Mouse (Mus musculus): ENCODE measurements at regions not wholly inside any gene's neighbourhood (a gene's known extent, or its start where the extent isn't known, plus 50 kb on each side); places are given as distances from the start of the nearest gene placed in this dataset.

DNA sequence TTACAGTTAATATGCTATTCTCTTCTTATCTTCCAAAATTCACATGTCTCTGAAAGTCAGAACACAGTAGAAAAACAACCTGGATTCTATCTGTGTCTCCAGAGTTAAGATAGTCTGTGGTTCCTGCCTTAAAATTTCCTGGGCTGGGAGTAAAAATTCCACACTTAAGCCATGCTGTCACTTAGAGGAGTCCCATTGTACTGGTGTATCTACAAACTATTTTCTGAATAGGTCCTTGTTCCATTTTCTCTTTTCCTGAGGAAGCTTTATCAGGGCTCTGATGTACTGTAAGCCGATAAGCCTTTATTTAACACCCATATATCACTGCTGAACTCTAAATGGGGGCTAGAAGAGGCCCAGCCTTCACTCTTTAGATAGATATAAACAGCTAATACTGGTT lies 1171.1 kb downstream of the Efnb2 start:
- DNase-seq: no peak

DNA sequence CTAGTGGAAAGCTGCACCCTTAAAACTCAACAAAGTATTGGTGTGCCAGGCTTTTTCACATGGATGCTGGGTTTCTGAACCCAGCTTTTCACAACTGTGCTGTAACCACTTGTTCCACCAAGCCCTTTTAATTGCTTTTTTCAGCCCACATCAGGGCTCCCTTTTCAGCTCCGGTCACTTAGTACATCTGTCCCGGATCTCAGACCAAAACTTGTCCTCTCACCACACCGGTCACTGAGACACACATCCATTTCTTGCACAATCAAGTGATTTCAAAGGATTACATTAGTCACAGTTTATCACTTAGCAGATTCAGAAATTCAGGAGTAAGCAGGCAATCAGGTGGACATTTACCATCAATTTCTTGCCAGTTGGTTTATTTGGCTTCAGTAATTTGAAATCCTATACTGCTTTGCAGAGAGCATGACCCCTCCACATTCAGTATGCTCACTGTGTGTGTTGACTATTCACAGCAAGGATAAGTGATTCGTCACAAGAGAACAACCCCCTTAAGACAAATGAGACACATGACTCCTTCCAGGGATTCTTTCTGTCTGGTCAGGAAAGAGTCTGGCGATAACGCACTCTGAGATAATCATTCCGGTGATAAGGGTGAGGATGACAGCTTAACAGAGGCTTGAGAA lies 1188.8 kb downstream of the Efnb2 start:
- DNase-seq: no peak

- peak; percentile 62 for DNase-seq
Measured at GRCm38 (mm10) chr8:7469261-7469660, 1191.8 kb downstream of the Efnb2 start.

GRCm38 (mm10) chr8:7462798-7463197 lies 1198.2 kb downstream of the Efnb2 start:
- peak; percentile 31 for DNase-seq

DNA sequence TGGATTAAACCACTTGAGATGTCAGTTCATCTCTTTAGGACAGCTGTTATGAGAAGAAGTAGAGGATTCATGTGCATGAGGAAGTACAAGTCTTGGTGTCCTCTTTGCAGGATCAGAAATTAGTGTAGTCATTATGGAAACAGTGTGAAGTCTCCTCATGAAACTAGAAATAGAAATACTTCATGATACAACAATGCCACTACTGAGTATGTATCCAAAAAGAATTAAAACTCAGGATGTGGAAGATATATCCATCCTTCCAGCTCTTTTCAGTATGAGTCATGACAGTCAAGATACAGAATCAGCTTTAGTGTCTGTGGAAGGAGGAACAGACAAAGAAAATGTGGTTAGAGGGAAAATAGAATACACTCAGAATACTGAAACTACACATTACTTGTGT lies 1211.7 kb downstream of the Efnb2 start:
- no peak for DNase-seq

- no peak for DNase-seq
Measured at GRCm38 (mm10) chr8:7447026-7447425, 1214.0 kb downstream of the Efnb2 start.

DNA sequence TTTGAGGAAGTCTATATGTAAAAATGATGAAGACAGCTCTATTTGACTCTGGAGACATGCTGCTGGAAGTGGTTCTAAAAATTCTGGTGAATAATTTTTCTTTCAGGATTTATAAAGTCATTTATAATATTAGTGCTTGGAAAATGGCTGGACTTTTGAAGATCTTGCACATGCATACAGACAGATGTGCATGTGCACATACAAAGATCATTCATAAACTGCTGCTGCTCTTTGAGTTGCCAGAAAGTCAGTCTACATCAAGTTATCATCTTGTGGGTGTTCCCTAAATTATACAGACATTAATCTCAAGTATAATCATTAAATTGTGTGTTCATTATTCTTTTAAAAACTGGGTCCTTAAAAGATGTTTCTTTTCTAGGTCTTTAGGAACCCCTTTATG lies 1220.2 kb downstream of the Efnb2 start:
- DNase-seq: no peak

DNA sequence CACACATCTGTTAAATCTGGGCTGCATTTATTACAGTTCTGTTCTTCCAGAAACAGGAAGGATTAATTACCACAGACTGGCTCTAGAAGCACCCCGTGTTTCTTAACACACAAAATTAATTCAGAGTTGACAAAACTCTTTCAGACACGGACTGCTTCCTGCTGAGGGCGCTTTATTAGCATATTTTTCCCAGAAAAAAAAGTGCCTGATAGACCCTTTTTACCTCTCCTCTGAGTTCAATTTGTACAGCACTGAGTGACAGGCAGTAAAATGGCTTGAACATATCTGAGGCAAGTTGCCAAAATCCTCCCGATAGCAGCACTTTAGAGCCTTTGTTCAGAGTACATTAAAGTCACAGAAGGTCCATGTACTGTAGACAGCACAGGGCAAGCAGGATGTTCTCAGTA lies 1220.8 kb downstream of the Efnb2 start:
- DNase-seq: no peak

DNA sequence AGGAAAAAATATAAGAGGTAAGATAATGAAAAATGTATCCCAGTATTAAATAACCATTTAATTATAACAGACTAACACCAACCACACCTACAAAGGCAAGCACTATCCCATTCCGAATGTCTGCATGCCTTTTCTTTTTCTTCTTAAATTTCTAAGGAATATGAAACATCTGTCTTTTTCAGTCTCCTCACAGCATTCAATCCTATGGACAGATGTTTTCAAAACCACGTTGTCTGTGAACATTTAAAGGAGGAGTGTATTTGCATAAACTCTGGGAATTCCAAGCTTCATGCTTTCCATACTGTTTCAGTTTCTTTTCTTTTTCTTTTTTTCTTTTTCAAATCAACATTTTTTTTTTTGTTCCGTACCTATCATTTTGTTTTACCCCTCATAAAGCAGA lies 1221.2 kb downstream of the Efnb2 start:
- DNase-seq: no peak

GRCm38 (mm10) chr8:7430482-7430881 lies 1230.6 kb downstream of the Efnb2 start:
- no peak for DNase-seq

GRCm38 (mm10) chr8:7398175-7398574 lies 1262.9 kb downstream of the Efnb2 start:
- DNase-seq: no peak

- peak; percentile 8 for DNase-seq
Measured at GRCm38 (mm10) chr8:7397355-7397862, 1263.6 kb downstream of the Efnb2 start.
